Mouse (Mus musculus) testis, adult 2 months (tissue): ENCODE measurements around the gene Kcnc1.

Experiments
- CTCF ChIP-seq: fragments of 200-500 bp; IDR thresholded peaks from 2 replicates; pipeline ENCODE4 v1.5.1; 2012; ENCODE audit warnings: low read depth, mild to moderate bottlenecking, inconsistent platforms, low read length, moderate library complexity; ENCODE audit not compliant: control insufficient read depth, insufficient read depth, insufficient replicate concordance
- POLR2A ChIP-seq: fragments of 200-500 bp; IDR thresholded peaks from 2 replicates; pipeline ENCODE4 v1.6.1; 2012; ENCODE audit warnings: low read depth, mild to moderate bottlenecking, inconsistent platforms, low read length, moderate library complexity; ENCODE audit not compliant: control insufficient read depth

GRCm38 (mm10) chr7:46445896-46446295 is 49.6 kb downstream of the Kcnc1 start:
- TF ChIP-seq POLR2A (no peak), CTCF (no peak)
